Mouse (Mus musculus): ENCODE data around the gene Bend4. TPM values are rescaled to one million over a fixed set of nuclear protein-coding genes. Genes with fewer than 3 reads are reported as not detected.

Gene Bend4
- 0.47 TPM for polyA plus RNA-seq (2014; fragmentation: Illumina TruSeq; extraction: RNeasy Lipid Tissue Mini Kit (QIAGEN cat#74804); ENCODE audit: low read depth, low replicate concordance)

GRCm38 (mm10) chr5:67427443-67428360 is at the start of gene Bend4:
Gene Bend4, minus strand, starts transcription at chr5:67428310.

Other genes with a start within 250 kb of the Bend4 start
- gene Tmem33, start 167.7 kb downstream of the Bend4 start, polyA plus RNA-seq (2014; fragmentation: Illumina TruSeq; extraction: RNeasy Lipid Tissue Mini Kit (QIAGEN cat#74804); ENCODE audit: low read depth, low replicate concordance), result 188 TPM
- 174 TPM for gene Slc30a9, start 121.4 kb downstream of the Bend4 start, polyA plus RNA-seq (2014; fragmentation: Illumina TruSeq; extraction: RNeasy Lipid Tissue Mini Kit (QIAGEN cat#74804); ENCODE audit: low read depth, low replicate concordance)
- gene Shisa3, start 179.6 kb upstream of the Bend4 start, polyA plus RNA-seq (2014; fragmentation: Illumina TruSeq; extraction: RNeasy Lipid Tissue Mini Kit (QIAGEN cat#74804); ENCODE audit: low read depth, low replicate concordance), result 8.4 TPM

Data from sigmoid colon, adult 10 weeks (tissue).